Mouse (Mus musculus): ENCODE measurements around the gene Olfr545. TPM values are rescaled to one million over a fixed set of nuclear protein-coding genes. Genes with fewer than 3 reads are reported as not detected.

Gene Olfr545
- polyA plus RNA-seq, 1 experiment, result not detected

- Histone ChIP-seq H3K27me3 (ENCODE audit: control insufficient read depth, insufficient read depth, low read length) (no peaks in the 10 kb centered on the region), H3K4me1 (ENCODE audit: control insufficient read depth, insufficient read depth, insufficient read length, low read length) (peaks cover 6% of the 10 kb centered on the region; the same call in 1 of the 2 replicates), H3K27ac (ENCODE audit: insufficient read depth, low read depth, low read length) (no peak overlapping the region), H3K36me3 (ENCODE audit: control insufficient read depth, insufficient read depth, low read length) (no peaks in the 10 kb centered on the region), H3K4me3 (ENCODE audit: low read depth, low read length) (no peak overlapping the region)
- TF ChIP-seq POLR2A (IDR thresholded peaks at IDR 0.05; ENCODE audit: low read depth, low read length) (no peak), CTCF (IDR thresholded peaks at IDR 0.05; ENCODE audit: extremely low read depth, insufficient read length, insufficient replicate concordance, low read depth, low read length) (no peak)
- 28% methylated on average over 5 of the region's 5 CpGs for WGBS
Observed at GRCm38 (mm10) chr7:102479368-102480078, 19.9 kb downstream of the Olfr545 start.

- 47% methylated on average over 3 of the region's 3 CpGs for WGBS
Observed at GRCm38 (mm10) chr7:102478926-102479325, 20.4 kb downstream of the Olfr545 start.

GRCm38 (mm10) chr7:102478425-102478824, 20.9 kb downstream of the Olfr545 start:
- H3K27me3 ChIP-seq (ENCODE audit: control insufficient read depth, insufficient read depth, low read length), result no peaks in the 10 kb centered on the region
- no peak for TF ChIP-seq POLR2A (IDR thresholded peaks at IDR 0.05; ENCODE audit: low read depth, low read length)
- no peak for TF ChIP-seq CTCF (IDR thresholded peaks at IDR 0.05; ENCODE audit: extremely low read depth, insufficient read length, insufficient replicate concordance, low read depth, low read length)
- H3K4me3 ChIP-seq (ENCODE audit: low read depth, low read length), result no peak overlapping the region
- no peaks in the 10 kb centered on the region for H3K36me3 ChIP-seq (ENCODE audit: control insufficient read depth, insufficient read depth, low read length)
- WGBS, result 72% methylated on average over 4 of the region's 4 CpGs
- H3K27ac ChIP-seq (ENCODE audit: insufficient read depth, low read depth, low read length), result no peak overlapping the region
- H3K4me1 ChIP-seq (ENCODE audit: control insufficient read depth, insufficient read depth, insufficient read length, low read length), result peaks cover 6% of the 10 kb centered on the region; the same call in 1 of the 2 replicates

More at GRCm38 (mm10) chr7:102478926-102479325, 20.4 kb downstream of the Olfr545 start:
- Histone ChIP-seq H3K4me1 (ENCODE audit: control insufficient read depth, insufficient read depth, insufficient read length, low read length) (peaks cover 6% of the 10 kb centered on the region; the same call in 1 of the 2 replicates), H3K36me3 (ENCODE audit: control insufficient read depth, insufficient read depth, low read length) (no peaks in the 10 kb centered on the region), H3K4me3 (ENCODE audit: low read depth, low read length) (no peak overlapping the region), H3K27ac (ENCODE audit: insufficient read depth, low read depth, low read length) (no peak overlapping the region), H3K27me3 (ENCODE audit: control insufficient read depth, insufficient read depth, low read length) (no peaks in the 10 kb centered on the region)
- TF ChIP-seq POLR2A (IDR thresholded peaks at IDR 0.05; ENCODE audit: low read depth, low read length) (no peak), CTCF (IDR thresholded peaks at IDR 0.05; ENCODE audit: extremely low read depth, insufficient read length, insufficient replicate concordance, low read depth, low read length) (no peak)

GRCm38 (mm10) chr7:102477377-102477776, 22.0 kb downstream of the Olfr545 start:
- Histone ChIP-seq H3K4me3 (ENCODE audit: low read depth, low read length) (no peak overlapping the region), H3K27me3 (ENCODE audit: control insufficient read depth, insufficient read depth, low read length) (no peaks in the 10 kb centered on the region), H3K27ac (ENCODE audit: insufficient read depth, low read depth, low read length) (no peak overlapping the region), H3K4me1 (ENCODE audit: control insufficient read depth, insufficient read depth, insufficient read length, low read length) (peaks cover 6% of the 10 kb centered on the region; the same call in 1 of the 2 replicates), H3K36me3 (ENCODE audit: control insufficient read depth, insufficient read depth, low read length) (no peaks in the 10 kb centered on the region)
- 88% methylated on average over 11 of the region's 11 CpGs for WGBS
- TF ChIP-seq POLR2A (IDR thresholded peaks at IDR 0.05; ENCODE audit: low read depth, low read length) (no peak), CTCF (IDR thresholded peaks at IDR 0.05; ENCODE audit: extremely low read depth, insufficient read length, insufficient replicate concordance, low read depth, low read length) (no peak)

GRCm38 (mm10) chr7:102476601-102477000, 22.8 kb downstream of the Olfr545 start:
- no peak overlapping the region for H3K4me3 ChIP-seq (ENCODE audit: low read depth, low read length)
- 95% methylated on average over 5 of the region's 5 CpGs for WGBS
- no peak overlapping the region for H3K27ac ChIP-seq (ENCODE audit: insufficient read depth, low read depth, low read length)
- TF ChIP-seq POLR2A (IDR thresholded peaks at IDR 0.05; ENCODE audit: low read depth, low read length) (no peak), CTCF (IDR thresholded peaks at IDR 0.05; ENCODE audit: extremely low read depth, insufficient read length, insufficient replicate concordance, low read depth, low read length) (no peak)
- no peaks in the 10 kb centered on the region for H3K36me3 ChIP-seq (ENCODE audit: control insufficient read depth, insufficient read depth, low read length)
- peaks cover 6% of the 10 kb centered on the region; the same call in 1 of the 2 replicates for H3K4me1 ChIP-seq (ENCODE audit: control insufficient read depth, insufficient read depth, insufficient read length, low read length)
- no peaks in the 10 kb centered on the region for H3K27me3 ChIP-seq (ENCODE audit: control insufficient read depth, insufficient read depth, low read length)

GRCm38 (mm10) chr7:102472675-102473074, 26.7 kb downstream of the Olfr545 start:
- no peak overlapping the region for H3K27ac ChIP-seq (ENCODE audit: insufficient read depth, low read depth, low read length)
- no peaks in the 10 kb centered on the region for H3K4me1 ChIP-seq (ENCODE audit: control insufficient read depth, insufficient read depth, insufficient read length, low read length)
- H3K36me3 ChIP-seq (ENCODE audit: control insufficient read depth, insufficient read depth, low read length), result peaks cover 8% of the 10 kb centered on the region
- TF ChIP-seq CTCF (IDR thresholded peaks at IDR 0.05; ENCODE audit: extremely low read depth, insufficient read length, insufficient replicate concordance, low read depth, low read length) (no peak), POLR2A (IDR thresholded peaks at IDR 0.05; ENCODE audit: low read depth, low read length) (no peak)
- WGBS, result 40% methylated on average over 5 of the region's 5 CpGs
- H3K27me3 ChIP-seq (ENCODE audit: control insufficient read depth, insufficient read depth, low read length), result no peaks in the 10 kb centered on the region
- H3K4me3 ChIP-seq (ENCODE audit: low read depth, low read length), result no peak overlapping the region

GRCm38 (mm10) chr7:102467566-102467965, 31.8 kb downstream of the Olfr545 start:
- H3K27ac ChIP-seq (ENCODE audit: insufficient read depth, low read depth, low read length), result no peak overlapping the region
- TF ChIP-seq POLR2A (IDR thresholded peaks at IDR 0.05; ENCODE audit: low read depth, low read length) (no peak), CTCF (IDR thresholded peaks at IDR 0.05; ENCODE audit: extremely low read depth, insufficient read length, insufficient replicate concordance, low read depth, low read length) (no peak)
- no peak overlapping the region for H3K4me3 ChIP-seq (ENCODE audit: low read depth, low read length)
- H3K36me3 ChIP-seq (ENCODE audit: control insufficient read depth, insufficient read depth, low read length), result peaks cover 42% of the 10 kb centered on the region
- H3K4me1 ChIP-seq (ENCODE audit: control insufficient read depth, insufficient read depth, insufficient read length, low read length), result no peaks in the 10 kb centered on the region
- no peaks in the 10 kb centered on the region for H3K27me3 ChIP-seq (ENCODE audit: control insufficient read depth, insufficient read depth, low read length)
- 89% methylated on average over 8 of the region's 8 CpGs for WGBS

Data from small intestine, adult 2 months (tissue).